Comparison of ENCODE assay signal across 8 mouse cellular contexts in the genomic region with DNA sequence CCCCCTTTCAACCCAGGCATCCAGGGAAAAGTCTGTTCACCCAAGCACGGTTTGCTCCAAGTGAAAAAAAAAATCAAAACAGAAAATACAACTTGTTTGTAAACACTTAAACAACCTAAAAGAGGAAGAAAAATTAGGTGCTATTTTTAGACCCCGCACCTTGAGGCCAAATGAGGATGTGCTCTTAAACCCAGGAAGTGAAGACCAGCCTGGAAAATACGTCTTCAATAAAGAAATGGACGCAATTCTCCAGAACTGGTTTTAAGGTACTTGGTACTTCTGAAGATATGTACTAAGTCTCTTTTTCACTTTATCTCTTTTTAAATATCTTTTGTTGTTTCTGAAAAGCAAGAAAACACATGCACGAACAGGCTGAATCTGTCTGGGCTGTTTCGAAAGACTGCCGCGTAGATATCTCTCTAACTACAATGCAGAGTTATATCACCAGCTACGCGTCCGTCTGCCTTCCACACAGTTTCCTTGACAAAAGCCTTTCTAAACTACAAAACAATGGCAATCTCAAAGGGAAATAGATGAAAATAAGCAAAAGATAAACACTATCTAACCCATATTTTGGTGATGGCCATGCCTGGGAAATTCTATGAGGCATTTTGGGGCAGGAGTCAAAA. TPM values are rescaled to one million over a fixed set of nuclear protein-coding genes. Genes with fewer than 3 reads are reported as not detected.
A peak's percentile ranks its signal among the peaks of the same experiment; 100 is the strongest.
DNase-seq lines count a peak whose midpoint lies in the region; ATAC-seq and TF ChIP-seq lines count a peak whose summit lies in the region.

No protein-coding gene starts in this region.

- intact Hi-C loops in heart, postnatal 14 days (cut with DNase I) = loop anchor here (1.0 kb wide), 1 partner anchor 36 kb away; no protein-coding TSS in a partner anchor

- no peaks in the 10 kb centered on the region for H3K36me3 ChIP-seq in heart, postnatal 0 days (replicated peaks; ENCODE audit: control insufficient read depth, insufficient read depth, low read length)

- H3K9ac ChIP-seq in heart, postnatal 0 days (replicated peaks; ENCODE audit: low read depth, low read length) = no peak overlapping the region

- peak overlapping the region; percentile 68 for H3K27ac ChIP-seq in heart, postnatal 0 days (ENCODE audit: low read depth)

- TF ChIP-seq CTCF in heart, postnatal 0 days (IDR thresholded peaks at IDR 0.05; ENCODE audit: low read depth) = no peak

- peak overlapping the region; percentile 34 for H3K4me3 ChIP-seq in heart, postnatal 0 days (ENCODE audit: low read depth, low read length)

- no peaks in the 10 kb centered on the region for H3K27me3 ChIP-seq in heart, postnatal 0 days (ENCODE audit: control insufficient read depth, insufficient read depth, low read length)

- peak overlapping the region; percentile 49 for H3K4me2 ChIP-seq in heart, postnatal 0 days (ENCODE audit: low read depth, low read length)

- WGBS in heart, postnatal 0 days = 45% methylated on average over 11 of the region's 11 CpGs

- peak; percentile 89 for DNase-seq in heart, adult 11 months
- DNase-seq in heart, postnatal 14 days = no peak
- peak; percentile 31 for DNase-seq in A20 (ENCODE audit: low read depth, low spot score)
- no peak for DNase-seq in heart, postnatal 0 days (ENCODE audit: low spot score)
- no peak for DNase-seq in cerebellum, adult 9-11 months
- DNase-seq in adrenal gland, adult (ENCODE audit: inconsistent age in 2 of 2, low spot score in 1 of 2) = no peak
- DNase-seq in layer of hippocampus, adult 8-10 months (ENCODE audit: low spot score in 2 of 2) = no peak

- no peak for ATAC-seq in heart, postnatal 0 days (ENCODE audit: insufficient read depth, low read depth)
- ATAC-seq in megakaryocyte, adult 5-6 weeks (ENCODE audit: poor library complexity, severe bottlenecking) = peak; percentile 69

- H3K9me3 ChIP-seq in heart, postnatal 0 days (replicated peaks; ENCODE audit: control insufficient read depth, low read length) = no peaks in the 10 kb centered on the region

- H3K4me1 ChIP-seq in heart, postnatal 0 days (ENCODE audit: control insufficient read depth, insufficient read depth) = peaks cover 7% of the 10 kb centered on the region

- no peak for TF ChIP-seq EP300 in heart, postnatal 0 days (IDR thresholded peaks at IDR 0.05; ENCODE audit: low read depth)

RNA-seq across cellular contexts. Expression of gene Calcrl, which starts 37.7 kb away (rescaled TPM):
- total RNA-seq in heart, postnatal 14 days (2021) = 10 to 100 TPM; 45.2 to 45.3 TPM
- 32.3 and 78.2 TPM in 2 replicates for total RNA-seq in heart, postnatal 0 days (2014; rRNA removed; ENCODE audit: low replicate concordance)
- polyA plus RNA-seq in heart, postnatal 0 days (2015; fragmentation: Nextera tagmentation; extraction: Ambion mirVana) = 26.5 and 28.5 TPM in 2 replicates
- 17.8 and 25.6 TPM in 2 replicates for total RNA-seq in megakaryocyte, adult 5-6 weeks (2015)
- 49.4 and 66.0 TPM in 2 replicates for total RNA-seq in megakaryocyte, adult 5-6 weeks (2017)
- total RNA-seq in layer of hippocampus, adult 8-10 months (2022) = 10 to 100 TPM in 2 of 4 experiments, 1 to 10 TPM in 2; 9.6 to 12.6 (median 10.4) TPM

Comparison
In these comparisons a context has a peak if more than half of its experiments do, and no peak if none do; other contexts are left out.
1. DNase-seq: peak in heart, adult 11 months (single experiment) and A20 (single experiment); none in heart, postnatal 14 days (0 of 2), heart, postnatal 0 days (single experiment), cerebellum, adult 9-11 months (single experiment), adrenal gland, adult (0 of 2) and layer of hippocampus, adult 8-10 months (0 of 2).